Mouse (Mus musculus): ENCODE measurements around the gene Gm5737. TPM values are rescaled to one million over a fixed set of nuclear protein-coding genes. Genes with fewer than 3 reads are reported as not detected.

The Gm5737 gene
- polyA plus RNA-seq, 1 experiment from 2014 or later, result not detected

- Histone ChIP-seq H3K9me3 (no peaks in the 10 kb centered on the region), H3K4me2 (no peak overlapping the region), H3K36me3 (peaks cover 12% of the 10 kb centered on the region), H3K4me3 (no peak overlapping the region), H3K4me1 (peaks cover 72% of the 10 kb centered on the region), H3K27me3 (replicated peaks) (no peaks in the 10 kb centered on the region), H3K9ac (no peak overlapping the region), H3K27ac (replicated peaks) (peak overlapping the region; percentile 28; the same call in 1 of the 2 replicates)
- no peak for ATAC-seq (ENCODE audit: extremely low read depth, insufficient number of reproducible peaks, low FRiP score, low TSS enrichment)
- WGBS, result 50% methylated on average over 5 of the region's 5 CpGs
Measured at GRCm38 (mm10) chr7:120863476-120863875, 51.3 kb downstream of the Gm5737 start.

GRCm38 (mm10) chr7:120865100-120865499 lies 52.9 kb downstream of the Gm5737 start:
- H3K4me3 ChIP-seq, result peak overlapping the region; percentile 27
- peak; percentile 49; the same call in 1 of the 2 replicates for ATAC-seq (ENCODE audit: extremely low read depth, insufficient number of reproducible peaks, low FRiP score, low TSS enrichment)
- peak overlapping the region; percentile 59 for H3K4me2 ChIP-seq
- WGBS, result 16% methylated on average over 7 of the region's 7 CpGs
- H3K27ac ChIP-seq (replicated peaks), result peak overlapping the region; percentile 93
- no peaks in the 10 kb centered on the region for H3K27me3 ChIP-seq (replicated peaks)
- H3K9me3 ChIP-seq, result no peaks in the 10 kb centered on the region
- H3K9ac ChIP-seq, result peak overlapping the region; percentile 67
- no peaks in the 10 kb centered on the region for H3K36me3 ChIP-seq
- peaks cover 86% of the 10 kb centered on the region for H3K4me1 ChIP-seq

- WGBS, result 45% methylated on average over 4 of the region's 4 CpGs
- H3K9me3 ChIP-seq, result no peaks in the 10 kb centered on the region
- H3K9ac ChIP-seq, result peak overlapping the region; percentile 67; the same call in 1 of the 2 replicates
Measured at GRCm38 (mm10) chr7:120865832-120866231, 53.7 kb downstream of the Gm5737 start.

DNA sequence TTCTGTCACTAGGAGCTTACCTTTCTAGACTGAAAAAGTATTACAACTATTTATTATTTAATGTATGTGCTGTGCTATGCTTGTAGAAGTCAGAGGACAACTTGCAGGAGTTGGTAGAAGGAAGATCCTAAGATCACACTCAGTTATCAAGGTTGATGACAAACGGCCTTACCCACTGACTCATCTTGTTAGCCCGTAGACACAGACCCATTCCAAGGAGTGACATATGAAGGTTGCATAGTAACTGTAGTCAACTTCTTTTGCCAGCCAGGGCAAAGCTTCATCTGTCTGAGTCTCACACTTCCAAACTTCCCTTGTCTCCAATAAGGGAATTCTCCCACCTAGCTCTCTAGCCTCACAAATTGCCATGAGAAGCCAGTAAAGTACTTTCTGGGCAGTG lies 54.5 kb downstream of the Gm5737 start:
- ATAC-seq (ENCODE audit: extremely low read depth, insufficient number of reproducible peaks, low FRiP score, low TSS enrichment), result no peak
- H3K4me2 ChIP-seq, result peak overlapping the region; percentile 59; the same call in 1 of the 2 replicates
- no peaks in the 10 kb centered on the region for H3K9me3 ChIP-seq
- peak overlapping the region; percentile 93 for H3K27ac ChIP-seq (replicated peaks)
- no peaks in the 10 kb centered on the region for H3K36me3 ChIP-seq
- H3K4me3 ChIP-seq, result no peak overlapping the region
- 0 out of 2 replicates have a peak overlapping the region, but pooled peaks have one; percentile 67 for H3K9ac ChIP-seq
- H3K27me3 ChIP-seq (replicated peaks), result no peaks in the 10 kb centered on the region
- H3K4me1 ChIP-seq, result peaks cover 84% of the 10 kb centered on the region
- WGBS, result 63% methylated on average over 2 of the region's 2 CpGs

More at GRCm38 (mm10) chr7:120865832-120866231, 53.7 kb downstream of the Gm5737 start:
- H3K27ac ChIP-seq (replicated peaks), result peak overlapping the region; percentile 93
- peak; percentile 59 for ATAC-seq (ENCODE audit: extremely low read depth, insufficient number of reproducible peaks, low FRiP score, low TSS enrichment)
- no peaks in the 10 kb centered on the region for H3K36me3 ChIP-seq
- H3K4me3 ChIP-seq, result no peak overlapping the region
- peaks cover 90% of the 10 kb centered on the region for H3K4me1 ChIP-seq
- H3K27me3 ChIP-seq (replicated peaks), result no peaks in the 10 kb centered on the region
- H3K4me2 ChIP-seq, result peak overlapping the region; percentile 59; the same call in 1 of the 2 replicates

- no peak for ATAC-seq (ENCODE audit: extremely low read depth, insufficient number of reproducible peaks, low FRiP score, low TSS enrichment)
- peaks cover 74% of the 10 kb centered on the region for H3K4me1 ChIP-seq
- no peak overlapping the region for H3K4me3 ChIP-seq
- H3K4me2 ChIP-seq, result no peak overlapping the region
- H3K9ac ChIP-seq, result no peak overlapping the region
- no peaks in the 10 kb centered on the region for H3K36me3 ChIP-seq
- no peak overlapping the region for H3K27ac ChIP-seq (replicated peaks)
- WGBS, result 63% methylated on average over 1 of the region's 1 CpGs
- H3K9me3 ChIP-seq, result no peaks in the 10 kb centered on the region
- H3K27me3 ChIP-seq (replicated peaks), result no peaks in the 10 kb centered on the region
Measured at GRCm38 (mm10) chr7:120867720-120868119, 55.6 kb downstream of the Gm5737 start.

DNA sequence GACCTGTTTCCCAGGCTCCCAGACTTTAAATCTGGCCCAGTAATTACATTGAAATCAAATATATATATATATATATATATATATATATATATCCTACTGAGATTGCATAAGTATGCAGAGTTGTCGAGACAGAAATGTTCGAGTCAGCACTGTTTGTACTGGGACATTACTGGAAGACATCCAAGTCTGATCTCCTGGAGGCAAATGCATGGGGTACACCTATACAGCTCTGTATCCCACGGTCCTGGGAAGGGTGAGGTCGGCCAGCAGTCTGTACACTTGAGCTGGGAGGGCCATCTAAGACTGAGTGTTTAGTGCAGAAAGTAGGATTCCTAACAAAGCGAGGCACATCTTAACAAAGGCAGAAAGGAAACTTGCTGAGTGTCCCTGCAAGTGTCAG lies 57.7 kb downstream of the Gm5737 start:
- peak overlapping the region; percentile 78 for H3K27ac ChIP-seq (replicated peaks)
- no peaks in the 10 kb centered on the region for H3K9me3 ChIP-seq
- H3K36me3 ChIP-seq, result no peaks in the 10 kb centered on the region
- no peaks in the 10 kb centered on the region for H3K27me3 ChIP-seq (replicated peaks)
- H3K4me2 ChIP-seq, result peak overlapping the region; percentile 21
- H3K4me1 ChIP-seq, result peaks cover 53% of the 10 kb centered on the region
- no peak for ATAC-seq (ENCODE audit: extremely low read depth, insufficient number of reproducible peaks, low FRiP score, low TSS enrichment)
- 26% methylated on average over 5 of the region's 5 CpGs for WGBS
- H3K4me3 ChIP-seq, result no peak overlapping the region
- H3K9ac ChIP-seq, result peak overlapping the region; percentile 12; the same call in 1 of the 2 replicates

DNA sequence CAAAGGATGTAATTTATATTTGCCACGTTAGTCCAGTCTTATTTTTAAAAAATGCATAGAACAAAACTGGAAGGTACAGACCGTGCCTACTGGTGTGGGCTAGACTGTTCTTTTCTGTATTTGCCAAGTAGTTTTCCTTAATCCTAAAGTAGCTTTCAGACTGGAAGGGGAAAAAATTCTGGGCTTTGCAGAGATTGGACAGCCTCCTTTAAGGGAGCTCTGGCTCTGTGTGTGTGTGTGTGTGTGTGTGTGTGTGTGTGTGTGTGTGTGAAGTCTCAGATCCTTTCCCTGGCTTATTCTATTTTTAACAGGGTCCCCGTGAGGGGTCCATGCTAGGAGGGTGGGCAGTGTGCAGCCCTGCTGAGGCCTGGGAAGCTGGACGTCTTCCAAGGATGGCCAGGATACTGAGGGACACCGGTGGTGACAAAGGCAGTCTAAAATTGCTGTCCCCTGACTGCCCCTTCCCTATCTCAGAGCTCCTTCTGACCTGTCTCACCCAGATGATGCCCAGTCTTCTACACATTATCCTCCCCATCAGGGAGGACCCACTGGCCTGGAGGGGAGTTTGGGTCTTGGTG lies 58.4 kb downstream of the Gm5737 start:
- Histone ChIP-seq H3K4me1 (peaks cover 53% of the 10 kb centered on the region), H3K9me3 (no peaks in the 10 kb centered on the region), H3K27me3 (replicated peaks) (no peaks in the 10 kb centered on the region), H3K27ac (replicated peaks) (peak overlapping the region; percentile 78), H3K4me2 (peak overlapping the region; percentile 21), H3K9ac (peak overlapping the region; percentile 12), H3K36me3 (no peaks in the 10 kb centered on the region), H3K4me3 (no peak overlapping the region)
- WGBS, result 37% methylated on average over 5 of the region's 5 CpGs
- ATAC-seq (ENCODE audit: extremely low read depth, insufficient number of reproducible peaks, low FRiP score, low TSS enrichment), result no peak

- Histone ChIP-seq H3K27ac (replicated peaks) (no peak overlapping the region), H3K9ac (no peak overlapping the region), H3K4me2 (no peak overlapping the region), H3K36me3 (no peaks in the 10 kb centered on the region), H3K27me3 (replicated peaks) (no peaks in the 10 kb centered on the region), H3K4me1 (peaks cover 35% of the 10 kb centered on the region), H3K4me3 (no peak overlapping the region), H3K9me3 (no peaks in the 10 kb centered on the region)
- no peak for ATAC-seq (ENCODE audit: extremely low read depth, insufficient number of reproducible peaks, low FRiP score, low TSS enrichment)
- 78% methylated on average over 12 of the region's 12 CpGs for WGBS
Measured at GRCm38 (mm10) chr7:120873083-120873482, 60.9 kb downstream of the Gm5737 start.

DNA sequence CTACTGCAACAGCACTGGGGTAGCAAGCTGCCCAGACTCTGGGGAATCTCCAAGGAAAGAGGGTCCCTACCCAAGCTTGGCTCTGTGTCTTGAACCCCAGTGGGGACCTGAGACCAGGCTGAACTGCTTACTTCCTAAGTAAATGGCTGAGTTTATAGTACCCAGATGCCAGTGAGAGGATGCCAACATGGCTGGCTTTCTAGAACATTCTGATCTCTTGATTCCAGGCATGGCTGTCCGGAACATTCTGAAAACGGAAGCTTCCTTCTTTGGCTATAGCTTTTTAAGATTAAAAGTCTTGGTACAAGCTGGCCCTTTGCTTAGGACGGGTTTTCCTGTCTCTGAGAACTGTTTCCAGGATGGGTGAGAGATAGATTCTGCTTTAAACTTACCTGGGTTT lies 61.9 kb downstream of the Gm5737 start:
- WGBS, result 88% methylated on average over 3 of the region's 3 CpGs
- peaks cover 32% of the 10 kb centered on the region for H3K4me1 ChIP-seq
- no peak overlapping the region for H3K9ac ChIP-seq
- H3K4me3 ChIP-seq, result no peak overlapping the region
- no peaks in the 10 kb centered on the region for H3K27me3 ChIP-seq (replicated peaks)
- no peak overlapping the region for H3K27ac ChIP-seq (replicated peaks)
- no peak overlapping the region for H3K4me2 ChIP-seq
- no peaks in the 10 kb centered on the region for H3K9me3 ChIP-seq
- no peak for ATAC-seq (ENCODE audit: extremely low read depth, insufficient number of reproducible peaks, low FRiP score, low TSS enrichment)
- H3K36me3 ChIP-seq, result no peaks in the 10 kb centered on the region

DNA sequence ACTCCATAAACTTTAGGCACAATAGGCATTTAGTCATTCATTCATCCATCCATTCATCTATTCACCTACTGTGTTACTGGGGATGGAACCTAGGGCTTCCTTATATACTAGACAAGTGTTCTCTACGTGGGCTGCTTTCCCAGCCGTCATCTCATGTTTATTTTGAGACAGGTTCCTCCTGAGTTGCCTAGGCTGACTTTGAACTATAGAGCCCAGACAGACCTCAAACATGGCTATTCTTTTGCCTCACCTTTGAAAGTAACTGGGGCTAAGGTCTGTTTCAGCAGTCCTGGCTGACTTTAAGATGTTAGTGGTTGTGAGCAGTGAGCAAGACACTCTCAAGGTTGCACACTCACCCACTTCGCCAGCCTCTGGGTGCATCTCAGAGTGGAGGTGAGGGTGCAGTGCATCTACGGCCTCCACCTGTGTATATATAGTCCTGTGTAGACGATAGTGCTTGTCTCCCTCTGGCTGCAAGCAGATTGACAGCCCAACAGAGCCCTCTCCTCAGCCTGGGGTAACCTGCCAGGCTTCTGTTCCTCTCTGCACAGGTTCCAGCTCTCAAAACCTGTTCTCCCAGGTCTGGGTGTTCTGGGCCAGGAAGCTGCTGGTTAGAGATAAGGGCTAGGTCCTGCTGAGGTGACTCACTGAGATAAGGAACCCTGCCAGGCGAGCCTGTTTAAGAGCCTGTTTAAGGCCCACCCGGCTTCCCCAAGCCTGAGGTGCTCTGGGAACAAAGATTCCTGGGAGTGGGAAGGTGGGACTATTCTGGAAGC lies 62.8 kb downstream of the Gm5737 start:
- Histone ChIP-seq H3K9ac (peak overlapping the region; percentile 4; the same call in 1 of the 2 replicates), H3K9me3 (no peaks in the 10 kb centered on the region), H3K4me1 (peaks cover 24% of the 10 kb centered on the region), H3K4me2 (no peak overlapping the region), H3K27ac (replicated peaks) (peak overlapping the region; percentile 48), H3K27me3 (replicated peaks) (no peaks in the 10 kb centered on the region), H3K4me3 (no peak overlapping the region), H3K36me3 (peaks cover 2% of the 10 kb centered on the region; the same call in 1 of the 2 replicates)
- ATAC-seq (ENCODE audit: extremely low read depth, insufficient number of reproducible peaks, low FRiP score, low TSS enrichment), result peak; percentile 81
- 38% methylated on average over 7 of the region's 7 CpGs for WGBS

DNA sequence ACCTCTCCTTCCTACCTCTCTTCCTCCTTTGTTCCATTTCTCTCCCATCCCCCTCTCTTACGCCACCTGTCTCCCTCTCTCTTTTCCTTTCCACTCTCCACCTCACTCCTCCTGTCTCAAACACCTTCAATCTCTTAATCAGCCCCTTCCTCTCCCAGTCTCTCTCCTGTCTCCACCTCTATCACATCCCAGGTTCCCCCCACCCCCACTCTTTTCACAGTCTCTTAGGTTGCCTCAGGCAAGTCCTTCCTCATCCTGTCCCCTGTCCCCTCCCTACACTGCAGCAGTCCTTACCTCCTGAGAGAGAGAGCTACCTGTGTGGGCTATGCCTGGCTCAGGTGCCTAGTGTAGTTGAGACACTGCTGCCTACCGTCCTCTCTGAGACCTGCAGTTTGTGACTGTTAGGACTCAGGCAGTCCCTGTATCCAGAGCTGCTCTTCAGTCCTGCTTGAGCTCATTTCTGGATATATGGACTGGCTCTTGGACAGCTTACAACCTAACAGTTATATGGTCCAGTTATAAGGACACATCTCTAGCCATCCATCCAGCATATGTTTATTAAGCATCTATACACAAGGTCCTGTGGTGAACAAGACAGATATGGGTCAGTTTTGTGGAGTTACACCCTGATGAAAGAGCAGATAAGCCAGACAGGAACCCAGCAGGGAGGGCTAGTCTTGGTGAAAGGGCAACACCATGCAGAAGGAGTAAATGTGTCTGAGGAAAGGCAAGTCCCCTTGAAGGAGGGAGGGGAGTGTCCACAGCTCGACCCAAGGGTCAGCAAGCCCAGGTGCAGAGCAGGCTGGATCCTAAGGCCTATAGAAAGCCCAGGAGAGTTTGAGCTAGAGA lies 63.6 kb downstream of the Gm5737 start:
- H3K36me3 ChIP-seq, result peaks cover 10% of the 10 kb centered on the region
- peaks cover 20% of the 10 kb centered on the region for H3K4me1 ChIP-seq
- WGBS, result 48% methylated on average over 3 of the region's 3 CpGs
- no peak overlapping the region for H3K4me2 ChIP-seq
- H3K4me3 ChIP-seq, result no peak overlapping the region
- H3K9me3 ChIP-seq, result no peaks in the 10 kb centered on the region
- no peaks in the 10 kb centered on the region for H3K27me3 ChIP-seq (replicated peaks)
- peak overlapping the region; percentile 48; the same call in 1 of the 2 replicates for H3K27ac ChIP-seq (replicated peaks)
- ATAC-seq (ENCODE audit: extremely low read depth, insufficient number of reproducible peaks, low FRiP score, low TSS enrichment), result no peak
- peak overlapping the region; percentile 4; the same call in 1 of the 2 replicates for H3K9ac ChIP-seq

Data from heart, embryonic 13.5 days (tissue).